Mouse (Mus musculus) frontal cortex, postnatal 10 days (tissue): ENCODE data around the gene Ezr.
A peak's percentile ranks its signal among the peaks of the same experiment; 100 is the strongest.

ENCODE experiments used
- DNase-seq, 2 experiments: peaks; one replicate each; pipeline ENCODE4 v3.0.0; 2022; ENCODE audit warnings: low spot score in 2 of 2, mixed read lengths in 1 of 2

Gene Ezr

DNA sequence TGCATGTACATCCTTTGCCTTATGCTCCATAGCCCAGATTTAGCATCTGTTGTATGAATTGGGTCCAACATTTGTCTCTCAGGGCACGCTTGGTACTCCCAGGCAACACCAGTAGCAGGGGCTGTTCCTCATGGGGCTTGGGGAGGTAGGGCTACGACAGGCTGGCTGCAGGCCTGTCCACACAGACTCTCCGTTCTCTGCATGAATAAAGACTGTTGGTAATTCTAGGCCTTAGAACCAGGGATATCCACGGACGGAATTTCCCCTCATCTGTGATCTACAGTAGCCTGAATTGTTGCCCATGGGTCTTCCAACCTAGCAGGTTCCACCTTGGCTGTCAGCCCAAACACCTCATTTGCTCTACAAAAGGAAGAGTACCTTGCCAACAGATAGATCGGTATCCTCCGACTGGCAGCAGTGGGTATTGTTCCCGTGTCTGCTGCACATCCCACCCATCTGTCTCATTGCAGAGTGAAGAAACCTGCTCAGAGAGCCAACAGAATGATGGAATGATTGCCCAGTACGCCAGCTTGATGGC lies 7.1 kb upstream of the Ezr start:
- no peak for DNase-seq

DNA sequence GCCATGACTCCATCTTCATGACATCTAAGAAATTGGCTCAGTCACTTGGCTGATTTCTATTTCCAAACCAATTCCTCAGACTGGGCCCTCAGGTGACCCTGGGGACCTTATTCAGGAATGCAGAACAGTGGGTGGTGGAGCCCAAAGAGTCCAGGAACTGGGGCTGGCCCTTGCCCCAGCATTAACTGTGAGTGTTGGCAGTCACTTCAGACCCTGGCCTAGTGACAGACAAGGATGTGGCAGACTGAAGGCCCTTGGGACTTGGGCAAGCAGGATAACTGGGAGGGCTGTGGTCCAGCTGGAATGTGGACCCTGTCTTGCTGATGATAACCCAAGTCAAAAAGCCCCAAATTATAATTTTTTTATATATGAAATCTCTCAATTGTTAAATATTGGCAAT lies 6.5 kb upstream of the Ezr start:
- DNase-seq: peak in 1 of 2 experiments; percentile 37

DNA sequence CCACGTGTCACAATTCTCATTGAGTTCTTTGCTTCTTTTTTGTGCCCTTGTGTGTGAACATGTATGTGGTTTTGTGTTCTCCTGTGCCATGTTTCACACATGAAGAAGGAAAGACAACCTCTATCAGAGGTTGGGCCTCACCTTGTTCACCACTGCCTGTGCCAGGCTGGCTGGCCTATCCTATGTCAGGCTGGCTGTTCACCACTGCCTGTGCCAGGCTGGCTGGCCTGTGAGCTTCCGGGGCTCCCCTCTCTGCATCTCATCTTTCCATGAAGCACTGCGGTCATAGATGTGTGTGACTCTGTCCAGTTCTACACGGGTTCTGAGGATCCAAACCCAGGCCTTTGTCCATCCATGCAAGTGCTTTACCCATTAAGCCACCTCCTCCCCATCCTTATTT lies 4.7 kb upstream of the Ezr start:
- no peak for DNase-seq

GRCm38 (mm10) chr17:6783756-6784357 lies 1.3 kb upstream of the Ezr start:
- DNase-seq: no peak

DNA sequence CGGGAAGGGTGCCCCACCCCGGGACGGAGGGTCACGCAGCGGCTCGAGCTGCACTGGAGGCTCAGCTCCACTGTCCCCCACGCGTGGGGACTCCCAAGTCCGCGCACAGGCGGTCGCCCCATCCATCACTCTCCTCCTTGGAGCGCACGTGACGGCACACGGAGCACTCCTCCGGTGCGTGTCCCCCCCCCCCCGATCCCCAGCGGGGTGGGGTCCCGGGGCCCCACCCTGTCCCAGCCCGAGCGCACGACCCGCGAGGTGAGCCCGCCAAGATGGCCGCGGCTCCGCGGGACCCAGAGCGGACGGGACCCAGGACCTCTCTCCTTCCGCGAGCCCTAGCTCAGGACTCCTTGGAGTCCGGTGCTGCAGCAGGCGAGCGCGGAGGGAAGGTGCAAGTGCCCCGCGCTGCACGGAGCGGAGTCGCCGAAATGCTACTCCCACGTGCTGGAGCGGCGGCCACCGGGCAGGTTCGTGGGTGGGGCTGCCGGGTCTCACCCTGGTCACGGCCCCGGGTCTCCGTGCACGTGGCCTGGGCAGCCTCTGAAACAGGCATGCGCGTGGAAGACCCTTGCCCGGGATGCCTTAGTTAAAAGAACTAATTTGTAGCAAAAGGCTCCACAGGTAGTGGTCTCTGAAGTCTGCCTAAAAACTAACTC lies 550 bp upstream of the Ezr start:
- peak in 1 of 2 experiments; percentile 22 for DNase-seq

DNA sequence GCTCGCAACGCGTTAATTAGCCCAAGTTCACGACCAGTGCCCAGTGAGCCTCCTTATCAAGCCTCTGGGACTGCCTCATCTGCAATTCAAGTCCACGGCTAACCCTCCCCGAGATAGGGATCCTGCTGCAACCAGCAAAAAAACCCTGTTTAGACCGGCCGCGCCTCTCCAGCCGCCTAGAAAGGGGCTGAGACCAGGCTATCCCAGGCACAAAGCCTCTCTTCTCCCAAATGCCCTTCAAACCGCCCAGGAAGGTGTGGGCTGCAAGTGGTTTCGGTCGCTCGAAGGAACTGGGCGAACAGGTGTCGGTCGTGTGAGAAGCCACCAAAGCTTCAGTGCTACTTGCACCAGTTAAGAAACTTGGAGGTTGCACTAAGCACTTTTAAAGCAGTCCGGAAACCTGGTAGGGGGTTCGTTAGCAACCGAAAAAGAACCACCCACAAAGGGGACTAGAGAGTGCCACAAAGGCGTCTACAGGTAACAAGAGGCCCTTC lies 504 bp downstream of the Ezr start:
- DNase-seq: no peak

- no peak for DNase-seq
Observed at GRCm38 (mm10) chr17:6781273-6781672, 1.3 kb downstream of the Ezr start.

- DNase-seq: no peak
Observed at GRCm38 (mm10) chr17:6780521-6781115, 2.0 kb downstream of the Ezr start.

- no peak for DNase-seq
Observed at GRCm38 (mm10) chr17:6779632-6780031, 3.0 kb downstream of the Ezr start.

DNA sequence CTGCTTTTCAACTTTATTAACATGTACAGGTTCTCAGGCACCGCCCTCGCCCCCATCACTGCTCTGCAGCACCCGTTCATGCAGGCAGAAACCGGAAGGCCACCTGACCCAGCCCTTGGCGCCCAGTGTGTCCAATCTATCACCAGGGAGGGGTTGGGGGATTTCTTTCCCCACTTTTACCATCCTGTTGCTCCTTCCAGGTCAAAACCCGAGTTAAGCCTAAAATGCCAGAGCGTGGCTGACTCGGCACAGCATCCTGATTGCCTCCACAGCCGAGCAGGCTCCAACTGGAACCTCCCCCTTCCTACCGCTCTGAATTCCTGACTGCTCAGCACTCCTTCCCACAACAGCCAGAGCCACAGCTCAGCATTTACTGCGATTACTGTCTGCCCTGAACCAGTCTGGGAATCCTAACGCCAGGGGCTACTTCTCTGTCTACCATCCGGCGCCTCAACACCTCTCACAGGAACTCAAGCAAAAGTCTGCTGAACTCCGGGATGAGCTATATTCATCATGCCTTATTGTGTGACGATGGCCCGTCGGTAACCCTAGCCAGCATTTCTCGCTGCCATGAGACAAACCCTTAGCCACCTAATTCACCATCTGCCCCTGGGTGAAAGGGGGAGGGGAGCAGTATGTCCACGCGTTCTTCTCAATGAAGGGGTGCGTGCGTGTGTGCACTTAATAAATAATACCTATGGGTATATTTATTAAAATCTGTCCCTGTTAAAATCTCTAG lies 3.6 kb downstream of the Ezr start:
- peak in 1 of 2 experiments; percentile 21 for DNase-seq

DNA sequence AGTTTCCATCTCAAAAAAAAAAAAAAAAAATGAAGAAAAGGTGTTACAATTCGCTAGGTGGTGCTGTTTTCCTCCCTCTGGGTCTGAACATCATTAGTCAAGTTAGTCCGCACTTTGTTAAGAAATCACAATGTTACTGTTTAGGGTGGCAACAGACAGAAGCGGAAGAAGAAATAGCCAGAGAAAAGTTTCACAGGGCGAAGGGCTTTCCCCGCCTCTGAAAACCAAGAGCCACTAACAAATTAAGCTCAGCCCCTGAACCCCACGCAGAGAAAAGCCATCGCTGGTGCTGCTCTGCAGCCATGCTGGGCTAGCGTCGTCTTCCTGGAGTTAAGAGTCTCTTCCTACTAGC lies 4.3 kb downstream of the Ezr start:
- no peak for DNase-seq

DNA sequence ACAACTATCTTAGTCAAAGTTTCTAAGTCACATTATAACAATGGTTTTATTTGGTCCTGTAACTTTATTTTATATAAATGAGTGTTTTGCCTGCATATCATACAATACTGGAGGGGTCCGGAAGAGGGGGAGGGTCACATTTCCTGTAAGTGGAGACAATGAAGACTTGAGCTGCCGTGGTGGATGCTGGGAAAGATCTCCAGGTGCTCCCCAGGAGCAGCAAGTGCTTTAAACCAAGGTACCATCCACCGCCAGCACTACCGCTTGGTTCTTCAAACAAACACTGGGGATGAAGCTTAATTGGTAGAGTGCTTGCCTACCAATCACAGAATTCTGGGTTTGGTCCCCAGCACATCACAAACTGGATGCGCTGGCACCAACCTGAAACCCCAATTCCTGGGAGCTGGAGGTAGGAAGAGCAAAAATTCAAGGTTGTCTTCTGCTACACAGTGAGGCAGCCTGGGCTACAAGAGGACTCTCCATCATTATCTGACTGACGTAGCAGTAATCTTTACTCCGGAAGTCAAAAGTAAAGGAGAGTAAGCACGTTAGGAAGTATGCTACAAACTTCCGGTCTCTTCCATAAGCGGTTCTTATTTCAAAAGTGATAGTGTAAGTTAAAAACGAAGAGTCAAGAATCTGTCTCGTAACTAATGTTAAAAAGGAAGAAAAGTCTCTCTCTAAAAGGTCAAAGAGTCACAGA lies 4.8 kb downstream of the Ezr start:
- no peak for DNase-seq

DNA sequence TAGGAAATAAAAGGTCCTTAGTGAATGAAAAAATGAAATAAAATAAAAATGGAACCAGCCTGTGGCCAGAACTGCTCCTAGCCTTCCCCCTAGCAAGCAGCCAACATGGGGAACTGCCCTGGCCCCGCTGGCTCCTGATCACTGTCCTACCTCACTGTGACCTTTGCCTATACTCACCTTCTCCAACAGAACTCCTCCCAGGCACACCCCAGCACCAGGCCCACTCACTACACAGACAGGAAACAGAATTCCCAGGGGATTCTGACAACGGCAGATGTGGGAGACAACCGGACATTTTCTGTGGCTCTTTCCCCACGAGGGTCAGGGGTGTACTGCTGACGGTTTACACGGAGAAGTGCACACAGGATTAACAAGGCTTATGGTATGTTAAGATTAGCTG lies 5.5 kb downstream of the Ezr start:
- no peak for DNase-seq

GRCm38 (mm10) chr17:6776576-6776975 lies 6.0 kb downstream of the Ezr start:
- DNase-seq: no peak

- no peak for DNase-seq
Observed at GRCm38 (mm10) chr17:6776123-6776522, 6.5 kb downstream of the Ezr start.

- no peak for DNase-seq
Observed at GRCm38 (mm10) chr17:6775671-6776070, 6.9 kb downstream of the Ezr start.

- DNase-seq: no peak
Observed at GRCm38 (mm10) chr17:6775221-6775620, 7.4 kb downstream of the Ezr start.

GRCm38 (mm10) chr17:6773249-6773966 lies 9.2 kb downstream of the Ezr start:
- DNase-seq: no peak

GRCm38 (mm10) chr17:6772490-6772773 lies 10.2 kb downstream of the Ezr start:
- DNase-seq: no peak

- no peak for DNase-seq
Observed at GRCm38 (mm10) chr17:6771661-6772489, 10.7 kb downstream of the Ezr start.
